Mouse (Mus musculus): ENCODE measurements around the gene Vhl. TPM values are rescaled to one million over a fixed set of nuclear protein-coding genes. Genes with fewer than 3 reads are reported as not detected.

The Vhl gene
- 10 to 100 TPM; 44.3 to 44.9 TPM for total RNA-seq (2021)
- long read RNA-seq, experiment 1, transcript Vhl-201 (3 exons, 2,792 nt): major isoform, 55 of 57 reads
- long read RNA-seq, experiment 1, partial matches to known transcripts: 0 of 57 reads
- long read RNA-seq, experiment 1, other reads (novel, unspliced or antisense): 2 of 57 reads
- long read RNA-seq, experiment 2, transcript Vhl-201 (3 exons, 2,792 nt): major isoform, 74 of 79 reads
- long read RNA-seq, experiment 2, partial matches to known transcripts: 1 of 79 reads
- long read RNA-seq, experiment 2, other reads (novel, unspliced or antisense): 4 of 79 reads

GRCm38 (mm10) chr6:113623941-113624751, at the start of gene Vhl:
Vhl (plus strand) TSS chr6:113623959.
- peak; percentile 84 to 86 for DNase-seq (ENCODE audit: low spot score in 2 of 2)
- Histone ChIP-seq H3K27ac (peak within 1 kb of the TSS; percentile 98), H3K4me3 (peak within 1 kb of the TSS; percentile 92)
- peak; percentile 42 for TF ChIP-seq CTCF (conservative IDR thresholded peaks at IDR 0.05)

- no peak for TF ChIP-seq CTCF (conservative IDR thresholded peaks at IDR 0.05)
- H3K27ac ChIP-seq: peak overlapping the region; percentile 88
- no peak overlapping the region for H3K4me3 ChIP-seq
- peak; percentile 25 to 76 for DNase-seq (ENCODE audit: low spot score in 2 of 2)
Measured at GRCm38 (mm10) chr6:113576044-113576443, 47.7 kb upstream of the Vhl start.

- no peak overlapping the region for H3K4me3 ChIP-seq
- TF ChIP-seq CTCF (conservative IDR thresholded peaks at IDR 0.05): no peak
- H3K27ac ChIP-seq: no peak overlapping the region
- no peak for DNase-seq (ENCODE audit: low spot score in 2 of 2)
Measured at GRCm38 (mm10) chr6:113579306-113579705, 44.5 kb upstream of the Vhl start.

GRCm38 (mm10) chr6:113583023-113583422, 40.7 kb upstream of the Vhl start:
- no peak for TF ChIP-seq CTCF (conservative IDR thresholded peaks at IDR 0.05)
- DNase-seq (ENCODE audit: low spot score in 2 of 2): no peak
- Histone ChIP-seq H3K4me3 (no peak overlapping the region), H3K27ac (no peak overlapping the region)

GRCm38 (mm10) chr6:113585065-113585464, 38.7 kb upstream of the Vhl start:
- Histone ChIP-seq H3K4me3 (no peak overlapping the region), H3K27ac (no peak overlapping the region)
- TF ChIP-seq CTCF (conservative IDR thresholded peaks at IDR 0.05): no peak
- DNase-seq (ENCODE audit: low spot score in 2 of 2): no peak

GRCm38 (mm10) chr6:113586466-113587183, 37.1 kb upstream of the Vhl start:
- no peak for DNase-seq (ENCODE audit: low spot score in 2 of 2)

GRCm38 (mm10) chr6:113592637-113593036, 31.1 kb upstream of the Vhl start:
- Histone ChIP-seq H3K27ac (no peak overlapping the region), H3K4me3 (no peak overlapping the region)
- TF ChIP-seq CTCF (conservative IDR thresholded peaks at IDR 0.05): no peak
- DNase-seq (ENCODE audit: low spot score in 2 of 2): no peak

More at GRCm38 (mm10) chr6:113586466-113587183, 37.1 kb upstream of the Vhl start:
- H3K27ac ChIP-seq: no peak overlapping the region
- 0 out of 2 replicates have a peak, but pooled peaks have one; percentile 21 for TF ChIP-seq CTCF (conservative IDR thresholded peaks at IDR 0.05)
- H3K4me3 ChIP-seq: no peak overlapping the region

GRCm38 (mm10) chr6:113597945-113598344, 25.8 kb upstream of the Vhl start:
- no peak overlapping the region for H3K4me3 ChIP-seq

GRCm38 (mm10) chr6:113599833-113600232, 23.9 kb upstream of the Vhl start:
- no peak for DNase-seq (ENCODE audit: low spot score in 2 of 2)
- H3K27ac ChIP-seq: peak overlapping the region; percentile 58
- no peak overlapping the region; the same call in 1 of the 2 replicates for H3K4me3 ChIP-seq
- no peak for TF ChIP-seq CTCF (conservative IDR thresholded peaks at IDR 0.05)

More at GRCm38 (mm10) chr6:113597945-113598344, 25.8 kb upstream of the Vhl start:
- H3K27ac ChIP-seq: no peak overlapping the region
- DNase-seq (ENCODE audit: low spot score in 2 of 2): no peak
- TF ChIP-seq CTCF (conservative IDR thresholded peaks at IDR 0.05): no peak

GRCm38 (mm10) chr6:113600543-113601139, 23.1 kb upstream of the Vhl start, which contains the start of gene Fancd2os:
Fancd2os (minus strand) TSS chr6:113600715.
- peak within 1 kb of the TSS; percentile 2; the same call in 1 of the 2 replicates for H3K4me3 ChIP-seq

GRCm38 (mm10) chr6:113602821-113603220, 20.9 kb upstream of the Vhl start:
- DNase-seq (ENCODE audit: low spot score in 2 of 2): no peak
- H3K27ac ChIP-seq: no peak overlapping the region
- no peak overlapping the region for H3K4me3 ChIP-seq
- TF ChIP-seq CTCF (conservative IDR thresholded peaks at IDR 0.05): no peak

More at GRCm38 (mm10) chr6:113600543-113601139, 23.1 kb upstream of the Vhl start, which contains the start of gene Fancd2os:
- H3K27ac ChIP-seq: peak within 1 kb of the TSS; percentile 58
- no peak for DNase-seq (ENCODE audit: low spot score in 2 of 2)
- no peak for TF ChIP-seq CTCF (conservative IDR thresholded peaks at IDR 0.05)

GRCm38 (mm10) chr6:113603993-113604392, 19.8 kb upstream of the Vhl start:
- Histone ChIP-seq H3K27ac (peak overlapping the region; percentile 96), H3K4me3 (peak overlapping the region; percentile 95)
- no peak for DNase-seq (ENCODE audit: low spot score in 2 of 2)
- TF ChIP-seq CTCF (conservative IDR thresholded peaks at IDR 0.05): no peak

All from layer of hippocampus, adult 2 months (tissue).